Mouse (Mus musculus) Muller cell, postnatal 12 days (primary cell): ENCODE data around the gene Auts2.

Experiments
- DNase-seq: peaks from one replicate; pipeline ENCODE4 v3.0.0-alpha.2; 2015; ENCODE audit errors: inconsistent ontology term

Gene Auts2

GRCm38 (mm10) chr5:132500817-132501231 lies 42.3 kb downstream of the Auts2 start:
- no peak for DNase-seq

- DNase-seq, result no peak
These were observed 44.2 kb downstream of the Auts2 start for GRCm38 (mm10) chr5:132498896-132499295.

- no peak for DNase-seq
These were observed 45.1 kb downstream of the Auts2 start for GRCm38 (mm10) chr5:132498045-132498444.

GRCm38 (mm10) chr5:132492793-132493192 lies 50.4 kb downstream of the Auts2 start:
- DNase-seq, result no peak

- peak; percentile 62 for DNase-seq
These were observed 51.1 kb downstream of the Auts2 start for GRCm38 (mm10) chr5:132492040-132492439.

GRCm38 (mm10) chr5:132491508-132491907 lies 51.6 kb downstream of the Auts2 start:
- no peak for DNase-seq

GRCm38 (mm10) chr5:132490326-132490725 lies 52.8 kb downstream of the Auts2 start:
- no peak for DNase-seq

- DNase-seq, result peak; percentile 43
These were observed 53.3 kb downstream of the Auts2 start for GRCm38 (mm10) chr5:132489736-132490313.

GRCm38 (mm10) chr5:132486831-132487230 lies 56.3 kb downstream of the Auts2 start:
- no peak for DNase-seq

GRCm38 (mm10) chr5:132485994-132486393 lies 57.1 kb downstream of the Auts2 start:
- no peak for DNase-seq

GRCm38 (mm10) chr5:132485448-132485847 lies 57.7 kb downstream of the Auts2 start:
- no peak for DNase-seq

- no peak for DNase-seq
These were observed 61.7 kb downstream of the Auts2 start for GRCm38 (mm10) chr5:132481476-132481875.

- DNase-seq, result no peak
These were observed 62.7 kb downstream of the Auts2 start for GRCm38 (mm10) chr5:132480461-132480860.

GRCm38 (mm10) chr5:132479227-132479857 lies 63.8 kb downstream of the Auts2 start:
- DNase-seq, result no peak

GRCm38 (mm10) chr5:132477533-132477932 lies 65.6 kb downstream of the Auts2 start:
- DNase-seq, result no peak

GRCm38 (mm10) chr5:132472905-132473321 lies 70.2 kb downstream of the Auts2 start:
- peak; percentile 91 for DNase-seq

- DNase-seq, result no peak
These were observed 70.8 kb downstream of the Auts2 start for GRCm38 (mm10) chr5:132472184-132472829.

GRCm38 (mm10) chr5:132467364-132467743 lies 75.8 kb downstream of the Auts2 start:
- DNase-seq, result no peak

GRCm38 (mm10) chr5:132466427-132467363 lies 76.4 kb downstream of the Auts2 start:
- no peak for DNase-seq

GRCm38 (mm10) chr5:132462560-132462959 lies 80.6 kb downstream of the Auts2 start:
- DNase-seq, result no peak

GRCm38 (mm10) chr5:132458498-132458897 lies 84.6 kb downstream of the Auts2 start:
- no peak for DNase-seq

GRCm38 (mm10) chr5:132452381-132452780 lies 90.8 kb downstream of the Auts2 start:
- DNase-seq, result no peak
